ENCODE assay signal across 31 mouse cellular contexts in genomic region chr2:25679559-25679958, GRCm38 (mm10). TPM values are rescaled to one million over a fixed set of nuclear protein-coding genes. Genes with fewer than 3 reads are reported as not detected.
"Had no signal": no experiment of that assay in that cellular context is flagged by ENCODE, and none has a peak within 500 bp of the region (broad histone marks: within the 10 kb centered on the region; RNA-seq: fewer than 3 reads in every experiment).

No protein-coding gene starts in this region.

- DNase-seq: kidney, adult 11 months; kidney, adult 8-10 months; kidney, postnatal 10 days; layer of hippocampus, adult 9-11 months; liver; lung, adult 18-20 months; lung, postnatal 14 days; lung, postnatal 4 days; midbrain, embryonic 14.5 days; right cerebral cortex, postnatal 14 days; right cerebral cortex, postnatal 4 days had no signal

- ATAC-seq: liver, embryonic 12.5 days had no signal

RNA-seq across cellular contexts. Expression of gene Lcn10, which starts 3.0 kb away (rescaled TPM):
- total RNA-seq: layer of hippocampus, adult 2 months; layer of hippocampus, postnatal 25 days; left cerebral cortex, adult 18-20 months; left cerebral cortex, postnatal 25 days; megakaryocyte progenitor cell, adult 5-6 weeks; megakaryocyte-erythroid progenitor cell, adult 5-6 weeks; midbrain, postnatal 0 days had no signal
- polyA plus RNA-seq: kidney, embryonic 15.5 days; large intestine, adult 2 months; limb, embryonic 10.5 days; limb, embryonic 13.5 days; liver, embryonic 12.5 days; liver, embryonic 15.5 days; lung, embryonic 15.5 days; midbrain, embryonic 11.5 days; midbrain, embryonic 14.5 days; midbrain, postnatal 0 days; neural tube, embryonic 11.5 days; neural tube, embryonic 14.5 days; stomach, embryonic 14.5 days; stomach, postnatal 0 days had no signal

RNA-seq across cellular contexts. Expression of gene Lcn6, which starts 3.0 kb away (rescaled TPM):
- total RNA-seq: layer of hippocampus, adult 2 months; layer of hippocampus, postnatal 25 days; left cerebral cortex, adult 18-20 months; left cerebral cortex, postnatal 25 days; megakaryocyte progenitor cell, adult 5-6 weeks; megakaryocyte-erythroid progenitor cell, adult 5-6 weeks; midbrain, postnatal 0 days had no signal
- polyA plus RNA-seq: kidney, embryonic 15.5 days; large intestine, adult 2 months; limb, embryonic 10.5 days; limb, embryonic 13.5 days; liver, embryonic 12.5 days; liver, embryonic 15.5 days; lung, embryonic 15.5 days; midbrain, embryonic 11.5 days; midbrain, embryonic 14.5 days; midbrain, postnatal 0 days; neural tube, embryonic 11.5 days; neural tube, embryonic 14.5 days; stomach, embryonic 14.5 days; stomach, postnatal 0 days had no signal

RNA-seq across cellular contexts. Expression of gene Obp2a, which starts 20.3 kb away (rescaled TPM):
- total RNA-seq: layer of hippocampus, adult 2 months; layer of hippocampus, postnatal 25 days; left cerebral cortex, adult 18-20 months; left cerebral cortex, postnatal 25 days; megakaryocyte progenitor cell, adult 5-6 weeks; megakaryocyte-erythroid progenitor cell, adult 5-6 weeks; midbrain, postnatal 0 days had no signal
- polyA plus RNA-seq: kidney, embryonic 15.5 days; large intestine, adult 2 months; limb, embryonic 10.5 days; limb, embryonic 13.5 days; liver, embryonic 12.5 days; liver, embryonic 15.5 days; lung, embryonic 15.5 days; midbrain, embryonic 11.5 days; midbrain, embryonic 14.5 days; midbrain, postnatal 0 days; neural tube, embryonic 11.5 days; neural tube, embryonic 14.5 days; stomach, embryonic 14.5 days; urinary bladder, adult 2 months had no signal

RNA-seq across cellular contexts. Expression of gene Lcn5, which starts 21.8 kb away (rescaled TPM):
- total RNA-seq: layer of hippocampus, adult 2 months; layer of hippocampus, postnatal 25 days; left cerebral cortex, adult 18-20 months; left cerebral cortex, postnatal 25 days; megakaryocyte progenitor cell, adult 5-6 weeks; megakaryocyte-erythroid progenitor cell, adult 5-6 weeks; midbrain, postnatal 0 days had no signal
- polyA plus RNA-seq: kidney, embryonic 15.5 days; large intestine, adult 2 months; limb, embryonic 10.5 days; limb, embryonic 13.5 days; liver, embryonic 12.5 days; liver, embryonic 15.5 days; lung, embryonic 15.5 days; midbrain, embryonic 11.5 days; midbrain, embryonic 14.5 days; midbrain, postnatal 0 days; neural tube, embryonic 11.5 days; neural tube, embryonic 14.5 days; stomach, embryonic 14.5 days; stomach, postnatal 0 days; urinary bladder, adult 2 months had no signal

RNA-seq across cellular contexts. Expression of gene Lcn8, which starts 26.6 kb away (rescaled TPM):
- total RNA-seq: layer of hippocampus, adult 2 months; layer of hippocampus, postnatal 25 days; left cerebral cortex, adult 18-20 months; left cerebral cortex, postnatal 25 days; megakaryocyte progenitor cell, adult 5-6 weeks; megakaryocyte-erythroid progenitor cell, adult 5-6 weeks; midbrain, postnatal 0 days had no signal
- polyA plus RNA-seq: kidney, embryonic 15.5 days; large intestine, adult 2 months; limb, embryonic 10.5 days; liver, embryonic 12.5 days; liver, embryonic 15.5 days; midbrain, embryonic 11.5 days; midbrain, embryonic 14.5 days; midbrain, postnatal 0 days; neural tube, embryonic 11.5 days; neural tube, embryonic 14.5 days; stomach, embryonic 14.5 days had no signal
